Comparison of ENCODE assay signal across 16 mouse cellular contexts in genomic region chr15:12470900-12471838, GRCm38 (mm10).
DNase-seq lines count a peak whose midpoint lies in the region; ATAC-seq lines count a peak whose summit lies in the region.
"Had no signal": no experiment of that assay in that cellular context is flagged by ENCODE, and none has a peak within 500 bp of the region (broad histone marks: within the 10 kb centered on the region; RNA-seq: fewer than 3 reads in every experiment).

No protein-coding gene starts in this region.

- no peaks in the 10 kb centered on the region for H3K36me3 ChIP-seq in hindbrain, embryonic 10.5 days
- H3K36me3 ChIP-seq in hindbrain, embryonic 13.5 days: no peaks in the 10 kb centered on the region
- H3K36me3 ChIP-seq in lung, embryonic 15.5 days: no peaks in the 10 kb centered on the region
- H3K36me3 ChIP-seq in limb, embryonic 10.5 days: no peaks in the 10 kb centered on the region
- H3K36me3 ChIP-seq: embryonic facial prominence, embryonic 12.5 days; G1E; liver, embryonic 15.5 days had no signal

- DNase-seq in hindbrain, embryonic 10.5 days (ENCODE audit: low spot score): no peak
- no peak for DNase-seq in lung, adult 18-20 months
- no peak for DNase-seq in limb, embryonic 10.5 days (ENCODE audit: low spot score)
- peak; percentile 51 for DNase-seq in lung, postnatal 36 days
- no peak for DNase-seq in urinary bladder, adult 18-20 months (ENCODE audit: low spot score in 2 of 2)
- DNase-seq: adrenal gland, postnatal 36 days; cerebellum, postnatal 25 days; gastrocnemius, postnatal 14 days; heart, postnatal 4 days; kidney, adult 8-10 months had no signal

- H3K4me1 ChIP-seq in hindbrain, embryonic 10.5 days (replicated peaks): peaks cover 16% of the 10 kb centered on the region
- peaks cover 5% of the 10 kb centered on the region; the same call in 1 of the 2 replicates for H3K4me1 ChIP-seq in hindbrain, embryonic 13.5 days (replicated peaks)
- peaks cover 12% of the 10 kb centered on the region for H3K4me1 ChIP-seq in lung, embryonic 15.5 days
- peaks cover 23% of the 10 kb centered on the region for H3K4me1 ChIP-seq in limb, embryonic 10.5 days
- H3K4me1 ChIP-seq: liver, embryonic 15.5 days had no signal

- no peaks in the 10 kb centered on the region for H3K27me3 ChIP-seq in hindbrain, embryonic 10.5 days (ENCODE audit: insufficient read depth, poor library complexity, severe bottlenecking)
- H3K27me3 ChIP-seq in hindbrain, embryonic 13.5 days: no peaks in the 10 kb centered on the region
- no peaks in the 10 kb centered on the region for H3K27me3 ChIP-seq in lung, embryonic 15.5 days
- H3K27me3 ChIP-seq in limb, embryonic 10.5 days (ENCODE audit: low read depth, poor library complexity, severe bottlenecking): no peaks in the 10 kb centered on the region
- H3K27me3 ChIP-seq: embryonic facial prominence, embryonic 12.5 days; liver, embryonic 15.5 days had no signal

- no peak overlapping the region for H3K4me2 ChIP-seq in hindbrain, embryonic 13.5 days
- H3K4me2 ChIP-seq in lung, embryonic 15.5 days: no peak overlapping the region
- H3K4me2 ChIP-seq: embryonic facial prominence, embryonic 12.5 days; heart, embryonic 11.5 days; liver, embryonic 15.5 days had no signal

- H3K9ac ChIP-seq in hindbrain, embryonic 13.5 days: no peak overlapping the region
- no peak overlapping the region for H3K9ac ChIP-seq in lung, embryonic 15.5 days
- H3K9ac ChIP-seq: embryonic facial prominence, embryonic 12.5 days; liver, embryonic 15.5 days had no signal

- H3K4me3 ChIP-seq in hindbrain, embryonic 10.5 days: no peak overlapping the region
- no peak overlapping the region for H3K4me3 ChIP-seq in hindbrain, embryonic 13.5 days
- no peak overlapping the region for H3K4me3 ChIP-seq in lung, embryonic 15.5 days
- no peak overlapping the region for H3K4me3 ChIP-seq in limb, embryonic 10.5 days
- H3K4me3 ChIP-seq: embryonic facial prominence, embryonic 12.5 days; liver, embryonic 15.5 days had no signal

- ATAC-seq in hindbrain, embryonic 13.5 days (ENCODE audit: low FRiP score): no peak
- ATAC-seq in lung, embryonic 15.5 days (ENCODE audit: borderline replicate concordance, extremely low read depth, low FRiP score, low TSS enrichment): peak; percentile 79

- no peaks in the 10 kb centered on the region for H3K9me3 ChIP-seq in hindbrain, embryonic 10.5 days
- H3K9me3 ChIP-seq in hindbrain, embryonic 13.5 days: no peaks in the 10 kb centered on the region
- H3K9me3 ChIP-seq in lung, embryonic 15.5 days: no peaks in the 10 kb centered on the region
- H3K9me3 ChIP-seq in limb, embryonic 10.5 days (replicated peaks): no peaks in the 10 kb centered on the region
- H3K9me3 ChIP-seq: embryonic facial prominence, embryonic 12.5 days; G1E; liver, embryonic 15.5 days had no signal

- WGBS in hindbrain, embryonic 10.5 days: 60% methylated on average over 15 of the region's 15 CpGs
- WGBS in hindbrain, embryonic 13.5 days: 55% methylated on average over 15 of the region's 15 CpGs
- WGBS in lung, embryonic 15.5 days: 41% methylated on average over 15 of the region's 15 CpGs
- WGBS in limb, embryonic 10.5 days: 67% methylated on average over 15 of the region's 15 CpGs

- H3K27ac ChIP-seq in hindbrain, embryonic 10.5 days: peak overlapping the region; percentile 40; the same call in 1 of the 2 replicates
- H3K27ac ChIP-seq in hindbrain, embryonic 13.5 days: no peak overlapping the region
- peak overlapping the region; percentile 71 for H3K27ac ChIP-seq in lung, embryonic 15.5 days
- peak overlapping the region; percentile 21 for H3K27ac ChIP-seq in limb, embryonic 10.5 days
- H3K27ac ChIP-seq: embryonic facial prominence, embryonic 12.5 days; liver, embryonic 15.5 days had no signal
